Mouse (Mus musculus): ENCODE results near the gene Mocs2.

DNA sequence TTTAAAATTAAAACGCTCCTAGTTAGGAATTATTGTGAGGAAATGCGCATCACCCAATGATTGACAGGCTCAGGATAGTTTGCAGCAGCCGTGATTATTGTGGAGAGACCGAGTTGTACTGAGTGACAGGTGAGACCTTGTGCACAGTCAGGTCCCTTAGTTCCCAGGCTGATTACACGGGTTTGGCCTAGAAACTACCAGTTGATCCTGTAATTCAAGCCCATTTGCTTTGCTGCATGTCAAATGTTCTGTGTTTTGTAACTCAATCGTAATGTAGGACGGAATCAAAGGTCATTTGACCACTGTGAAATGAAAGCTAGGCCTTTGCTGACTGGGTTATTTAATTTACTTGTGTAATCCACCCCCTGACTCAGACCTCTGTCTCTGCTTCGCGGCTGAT, 477 bp downstream of the Mocs2 start:
- TF ChIP-seq CTCF (IDR thresholded peaks at IDR 0.05; ENCODE audit: insufficient read depth, low read depth, low read length) (no peak), POLR2A (IDR thresholded peaks at IDR 0.05; ENCODE audit: insufficient read depth, low read depth, low read length) (no peak)

Measured in olfactory bulb, adult 2 months (tissue).